Mouse (Mus musculus) lung, postnatal 0 days (tissue): ENCODE data around the gene Camk1d.

Source experiments
- CTCF ChIP-seq: IDR thresholded peaks from 2 replicates; pipeline ENCODE4 v1.5.1; 2016; ENCODE audit warnings: antibody characterized with exemption, mild to moderate bottlenecking
- EP300 ChIP-seq: IDR thresholded peaks from 2 replicates; pipeline ENCODE4 v1.6.1; 2016; ENCODE audit warnings: antibody characterized with exemption, mild to moderate bottlenecking, control low read depth

DNA sequence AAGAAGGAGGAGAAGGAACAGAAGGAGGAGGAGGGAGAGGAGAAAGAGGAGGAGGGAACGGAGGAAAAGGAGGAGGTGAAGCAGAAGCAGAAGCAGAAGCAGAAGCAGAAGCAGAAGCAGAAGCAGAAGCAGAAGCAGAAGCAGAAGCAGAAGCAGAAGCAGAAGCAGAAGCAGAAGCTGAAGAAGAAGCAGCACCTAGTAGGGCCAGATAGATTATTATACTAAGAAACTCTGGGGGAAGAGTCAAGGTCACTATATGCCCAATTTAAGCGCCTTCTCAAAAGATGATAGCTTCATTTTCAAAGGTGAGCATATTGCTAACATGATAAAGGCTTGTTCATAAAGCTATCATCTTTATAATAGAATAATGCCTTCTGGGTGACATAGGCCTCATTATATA is 11.9 kb downstream of the Camk1d start:
- TF ChIP-seq CTCF (no peak), EP300 (no peak)
